Mouse (Mus musculus): ENCODE measurements around the gene Dynll1.

The Dynll1 gene

GRCm38 (mm10) chr5:115300792-115301614 is at the start of gene Dynll1:
Gene Dynll1 (minus strand): TSS chr5:115300999.
- peak; percentile 99 for DNase-seq

DNA sequence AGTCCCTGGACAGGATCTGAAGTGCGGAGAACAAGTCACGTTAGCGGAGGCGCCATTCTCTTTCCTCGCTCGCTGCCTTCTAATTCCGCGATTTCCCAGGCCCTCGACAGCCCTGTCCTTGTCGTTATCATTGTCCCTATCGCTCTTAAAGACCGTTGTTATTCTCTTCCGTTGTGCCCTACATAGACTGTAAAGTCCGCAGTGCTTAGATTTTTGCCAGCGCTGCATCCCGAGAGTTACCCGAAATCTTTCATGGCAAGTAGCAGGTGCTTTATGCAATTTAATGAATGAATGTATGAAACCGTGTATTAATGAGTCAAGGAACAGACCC is 48.4 kb upstream of the Dynll1 start:
- DNase-seq: no peak

DNA sequence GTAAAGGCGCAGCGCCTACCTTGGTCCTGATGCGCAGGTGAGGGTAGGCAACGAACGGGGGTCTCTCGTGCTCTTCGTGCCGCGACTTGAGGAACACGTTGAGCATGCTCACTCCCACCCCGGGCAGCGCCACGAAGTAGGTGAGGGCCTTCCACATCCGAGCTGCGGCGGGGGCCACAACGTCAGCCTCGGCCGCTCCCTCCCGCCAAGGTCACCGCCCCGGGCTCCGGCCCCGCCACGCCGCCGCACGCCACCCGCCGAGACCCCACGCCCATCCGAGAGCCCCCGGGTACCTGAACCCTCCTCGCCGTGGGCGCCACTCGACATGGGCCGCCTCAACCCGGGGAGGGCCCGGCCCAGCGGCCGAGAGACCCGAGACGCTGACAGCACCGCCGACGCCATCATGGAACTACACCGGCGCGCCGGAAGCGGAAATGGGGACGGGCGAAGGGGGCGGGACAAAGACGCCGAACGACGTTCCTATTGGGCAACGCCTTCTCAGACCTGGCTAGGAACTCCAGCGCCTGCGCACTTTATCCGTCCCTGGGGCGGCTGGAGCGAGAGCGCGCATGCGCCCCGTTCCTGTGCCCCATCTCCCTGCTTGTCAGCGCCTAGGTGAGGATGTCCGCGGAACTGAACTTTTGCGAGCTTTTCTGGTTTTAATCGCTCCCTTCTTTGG is 47.9 kb upstream of the Dynll1 start, which contains the start of gene Cox6a1:
TSS of gene Cox6a1 (minus strand) at position 436 of the 679 bp plus-strand sequence.
- peak; percentile 99 for DNase-seq

DNA sequence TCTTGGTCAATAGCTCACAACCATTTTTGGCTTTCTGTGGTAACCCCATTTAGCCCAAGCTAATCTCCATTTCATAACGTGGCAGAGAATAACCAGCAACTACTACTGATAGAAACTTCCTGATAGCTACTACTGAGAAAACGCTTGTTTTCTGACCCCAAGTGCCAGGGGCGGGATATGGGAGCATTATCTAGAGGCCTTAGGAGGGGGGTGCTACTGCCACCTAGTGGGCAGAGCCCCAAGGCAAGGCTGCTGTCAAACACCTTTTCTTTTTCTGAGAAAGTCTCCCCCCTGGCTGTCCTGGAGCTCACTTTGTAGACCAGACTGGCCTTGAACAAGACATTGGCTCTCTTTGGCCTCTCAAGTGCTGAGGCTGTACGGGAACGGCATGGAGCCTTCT is 46.8 kb upstream of the Dynll1 start:
- peak; percentile 88 to 92 for DNase-seq

GRCm38 (mm10) chr5:115341314-115342165 is 40.7 kb upstream of the Dynll1 start:
- DNase-seq: no peak

- peak; percentile 91 to 94 for DNase-seq
These were observed 39.9 kb upstream of the Dynll1 start, which contains the start of the genes Gatc and Triap1 for GRCm38 (mm10) chr5:115340577-115341313. Gene Gatc (minus strand): TSS chr5:115341178. Gene Triap1 (plus strand): TSS chr5:115341225.

DNA sequence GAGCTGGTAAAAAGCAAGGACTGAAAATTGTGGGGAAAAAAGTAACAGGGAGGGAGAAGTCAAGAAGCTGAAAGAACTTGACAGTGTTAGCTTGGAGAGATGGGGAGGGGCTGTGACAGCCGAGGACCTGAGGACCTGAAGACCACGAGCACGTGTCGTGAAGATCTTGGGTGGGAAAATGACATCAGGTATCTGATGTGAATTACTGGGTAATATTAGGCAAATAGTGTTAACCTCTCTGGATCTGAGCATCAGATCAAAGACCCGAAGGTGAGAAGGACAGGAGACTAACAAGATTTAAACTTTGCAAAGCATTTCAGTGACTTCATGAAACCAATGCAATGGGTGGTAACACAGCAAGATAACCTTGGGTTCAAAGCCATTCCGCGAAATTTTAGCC is 39.2 kb upstream of the Dynll1 start:
- no peak for DNase-seq

- no peak for DNase-seq
These were observed 32.8 kb upstream of the Dynll1 start for GRCm38 (mm10) chr5:115333626-115334025.

DNA sequence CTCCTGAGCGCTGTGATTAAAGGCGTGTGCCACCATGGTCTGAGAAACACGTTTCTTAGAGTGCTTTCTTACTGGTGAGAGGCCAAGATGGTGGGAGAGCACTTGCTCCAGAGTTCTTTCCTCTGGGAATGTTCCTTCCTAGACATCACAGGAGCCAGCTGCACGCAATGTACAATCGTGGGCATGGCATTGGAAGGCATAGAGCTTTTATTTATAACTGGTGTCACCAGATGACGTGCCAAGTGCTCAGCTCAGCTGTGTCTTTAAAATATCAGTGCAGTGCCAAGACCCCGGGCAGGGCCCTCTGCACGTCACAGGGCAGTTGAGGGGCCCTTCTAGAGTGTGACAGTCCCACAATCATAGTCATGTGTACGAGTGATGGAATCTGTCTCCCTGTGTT is 30.2 kb upstream of the Dynll1 start:
- no peak for DNase-seq

- peak; percentile 22 to 48 for DNase-seq
These were observed 27.1 kb upstream of the Dynll1 start for GRCm38 (mm10) chr5:115327610-115328548.

DNA sequence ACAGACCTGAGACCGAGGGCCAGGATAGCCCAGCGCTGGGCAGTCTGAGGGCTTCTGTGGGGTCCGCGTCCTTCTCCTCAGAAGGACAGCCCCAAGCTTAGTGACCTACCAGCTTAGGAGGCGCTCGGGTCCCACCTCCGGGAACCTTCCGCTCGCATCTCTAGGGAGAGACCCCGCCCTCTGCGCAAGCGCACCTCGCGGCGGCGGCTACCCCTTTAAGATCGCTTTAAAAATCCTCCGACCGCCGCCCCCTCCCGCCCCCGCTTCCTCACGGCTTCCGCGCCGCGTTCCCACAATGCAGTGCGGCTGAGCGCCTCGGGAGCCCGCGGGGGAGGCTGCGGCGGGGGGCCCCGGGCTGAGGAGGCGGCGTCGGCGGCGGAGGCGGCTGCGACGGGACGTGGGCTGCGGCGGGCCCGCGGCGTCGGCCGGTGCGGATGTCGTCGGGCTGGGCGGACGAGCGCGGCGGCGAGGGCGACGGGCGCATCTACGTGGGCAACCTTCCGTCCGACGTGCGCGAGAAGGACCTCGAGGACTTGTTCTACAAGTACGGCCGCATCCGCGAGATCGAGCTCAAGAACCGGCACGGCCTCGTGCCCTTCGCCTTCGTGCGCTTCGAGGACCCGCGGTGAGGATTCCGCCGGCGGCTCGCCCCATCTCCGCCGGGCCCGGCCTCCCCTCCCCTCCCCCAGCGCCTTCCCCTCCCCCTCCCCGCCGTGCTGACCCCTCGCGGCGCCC is 26.2 kb upstream of the Dynll1 start, which contains the start of gene Srsf9:
TSS of gene Srsf9 (plus strand) at position 303 of the 735 bp plus-strand sequence.
- DNase-seq: peak; percentile 97 to 98

DNA sequence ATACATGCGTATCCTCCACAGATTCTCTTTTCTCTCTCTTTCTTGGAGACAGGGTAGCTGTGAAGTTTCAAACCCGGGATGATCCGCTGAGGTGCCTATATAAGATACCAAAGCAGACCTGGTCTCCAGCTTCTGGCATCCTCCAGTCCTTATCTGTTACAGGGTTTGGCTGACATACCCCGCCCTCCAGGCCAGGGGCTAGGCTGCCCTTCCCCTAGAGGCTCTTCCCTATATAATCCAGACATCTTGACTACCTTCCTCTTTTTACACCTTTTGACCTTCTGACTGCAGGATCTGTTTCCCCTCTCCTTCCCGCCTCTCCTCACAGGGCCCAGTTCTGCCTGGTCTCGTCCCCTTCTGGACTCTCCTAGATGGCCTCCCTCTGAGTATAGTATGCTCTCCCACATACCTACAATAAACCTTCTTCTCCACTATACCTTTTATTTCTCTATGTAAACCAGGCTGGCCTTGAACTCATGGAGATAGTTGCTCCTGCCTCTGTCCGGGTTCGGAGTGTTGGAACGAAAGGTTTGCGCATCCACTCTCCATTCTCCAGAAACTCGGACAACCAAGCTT is 25.5 kb upstream of the Dynll1 start:
- no peak for DNase-seq

DNA sequence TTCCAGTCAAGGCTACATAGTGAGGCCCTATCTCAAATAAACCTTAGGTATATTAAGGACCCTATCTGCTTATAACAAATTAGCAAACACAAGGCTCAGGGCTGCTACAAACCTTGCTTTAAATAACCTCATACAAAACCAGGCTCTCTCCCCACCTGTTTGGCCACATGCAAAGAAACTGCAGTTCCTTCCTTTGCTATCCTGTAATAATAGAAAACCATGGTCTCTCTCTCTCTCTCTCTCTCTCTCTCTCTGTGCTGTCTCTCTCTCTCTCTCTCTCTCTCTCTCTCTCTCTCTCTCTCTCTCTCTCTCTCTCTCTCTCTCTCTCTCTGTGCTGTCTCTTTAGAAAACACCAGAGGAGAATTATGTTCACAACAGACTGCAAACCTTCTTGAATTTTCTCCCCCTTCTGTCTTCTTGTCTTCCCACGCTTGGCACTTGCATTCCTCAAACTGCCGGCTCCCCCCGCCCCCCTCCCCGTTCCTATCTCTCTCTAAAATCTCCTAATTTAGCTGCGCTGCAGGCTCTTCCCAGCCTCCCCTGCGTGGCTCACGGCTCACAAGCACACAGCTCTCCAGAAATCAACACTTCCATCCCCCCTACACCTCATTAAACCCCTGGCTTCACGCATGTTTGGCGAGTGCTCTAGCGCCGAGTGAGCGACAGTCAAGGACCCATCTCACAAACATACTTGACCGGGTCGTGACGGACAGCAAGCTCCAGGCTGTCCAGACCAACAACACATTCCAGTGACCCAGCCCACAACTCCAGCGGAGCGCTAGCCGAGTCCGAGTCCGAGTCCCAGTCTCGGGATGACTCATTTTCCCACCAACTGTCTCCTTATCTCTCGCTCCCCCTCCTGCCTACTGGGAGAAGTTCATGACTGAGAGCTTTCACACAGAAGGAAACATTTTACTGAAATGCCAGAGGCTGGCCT is 18.5 kb upstream of the Dynll1 start:
- peak; percentile 68 to 84 for DNase-seq

DNA sequence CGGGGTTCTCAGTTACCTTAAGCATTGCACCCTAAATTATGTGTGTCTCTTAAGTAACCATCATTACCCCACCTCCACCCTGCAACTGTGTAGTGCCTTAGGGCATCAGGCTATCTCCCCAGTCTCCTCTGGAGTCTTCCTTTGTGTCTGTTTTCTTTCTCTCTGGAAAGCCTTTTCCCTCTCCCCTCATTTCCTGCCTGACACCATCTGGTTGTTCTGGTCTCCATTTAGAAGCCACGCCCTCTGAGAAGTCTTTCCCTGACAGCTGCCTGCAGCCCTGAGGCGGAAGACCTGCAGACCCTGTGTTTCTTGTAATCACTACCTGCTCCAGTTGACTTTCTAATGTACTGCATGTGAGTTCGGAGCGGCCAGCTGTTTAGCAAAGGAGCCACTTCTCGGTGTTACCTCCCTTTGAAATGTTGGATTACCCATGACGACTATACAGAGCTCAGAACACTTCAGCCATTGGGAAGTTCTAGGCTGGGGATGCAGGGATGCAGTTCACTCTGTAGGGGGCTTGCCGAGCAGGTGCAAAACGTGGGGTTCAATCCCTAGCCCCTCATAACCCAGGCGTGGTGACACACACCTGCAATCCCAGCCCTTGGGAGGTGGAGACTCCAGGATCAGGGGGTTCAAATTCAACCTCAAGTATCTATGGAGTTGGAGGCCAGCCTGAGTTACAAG is 17.0 kb upstream of the Dynll1 start:
- DNase-seq: no peak

GRCm38 (mm10) chr5:115316968-115317644 is 16.3 kb upstream of the Dynll1 start:
- DNase-seq: no peak

DNA sequence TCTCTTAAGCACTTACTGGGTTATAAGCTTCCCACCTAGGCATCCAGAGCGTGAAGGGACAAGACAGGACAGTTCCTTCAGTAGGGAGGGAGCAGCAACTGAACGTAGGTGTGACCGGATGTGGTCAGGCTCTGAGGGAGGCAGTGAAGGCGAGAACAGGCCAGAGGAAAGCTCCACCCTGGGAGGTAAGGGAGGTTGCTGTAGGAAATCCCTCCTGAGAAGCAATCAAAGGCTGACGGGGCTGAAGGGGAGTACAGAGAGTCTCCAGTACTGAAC is 12.8 kb upstream of the Dynll1 start:
- no peak for DNase-seq

- no peak for DNase-seq
These were observed 12.2 kb upstream of the Dynll1 start for GRCm38 (mm10) chr5:115312816-115313667.

Data from kidney, postnatal 25 days (tissue).